Mouse (Mus musculus): ENCODE measurements around the gene Prps1.

GRCm38 (mm10) chrX:140524231-140524630 lies 67.8 kb downstream of the Prps1 start:
- no peak for TF ChIP-seq EP300 (IDR thresholded peaks at IDR 0.05; ENCODE audit: insufficient read depth, low read depth, low read length)
- no peak for TF ChIP-seq POLR2A (IDR thresholded peaks at IDR 0.05; ENCODE audit: insufficient read depth, low read depth, low read length)
